Mouse (Mus musculus): ENCODE measurements around the gene Macrod2. TPM values are rescaled to one million over a fixed set of nuclear protein-coding genes. Genes with fewer than 3 reads are reported as not detected.

The Macrod2 gene
- total RNA-seq, 1 experiment from 2014 or later: 7.7 TPM

DNA sequence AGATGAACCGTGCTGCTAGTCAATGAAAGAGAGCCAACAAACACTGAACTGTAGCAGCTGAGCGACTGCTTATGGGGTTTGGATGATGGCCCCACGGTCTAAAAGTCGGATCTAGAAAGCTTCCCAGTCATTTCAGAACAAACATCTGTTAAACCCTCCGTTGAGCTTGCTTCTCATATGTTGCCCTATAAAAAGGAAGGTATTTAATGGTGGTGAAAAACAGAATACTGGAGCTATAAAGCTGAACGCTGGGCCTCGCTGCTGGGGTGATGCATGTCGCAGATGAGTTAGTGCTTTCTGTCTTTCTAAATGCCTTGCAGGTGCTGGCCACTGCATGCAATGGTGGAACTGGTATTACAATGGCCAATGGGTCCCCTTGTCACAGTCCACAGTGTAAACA is 1278.3 kb downstream of the Macrod2 start:
- no peak for ATAC-seq (replicated peaks in 1 of 2; ENCODE audit: insufficient read depth in 1 of 2, low FRiP score in 2 of 2, low TSS enrichment in 1 of 2, low read depth in 1 of 2, poor library complexity in 2 of 2, severe bottlenecking in 2 of 2)

DNA sequence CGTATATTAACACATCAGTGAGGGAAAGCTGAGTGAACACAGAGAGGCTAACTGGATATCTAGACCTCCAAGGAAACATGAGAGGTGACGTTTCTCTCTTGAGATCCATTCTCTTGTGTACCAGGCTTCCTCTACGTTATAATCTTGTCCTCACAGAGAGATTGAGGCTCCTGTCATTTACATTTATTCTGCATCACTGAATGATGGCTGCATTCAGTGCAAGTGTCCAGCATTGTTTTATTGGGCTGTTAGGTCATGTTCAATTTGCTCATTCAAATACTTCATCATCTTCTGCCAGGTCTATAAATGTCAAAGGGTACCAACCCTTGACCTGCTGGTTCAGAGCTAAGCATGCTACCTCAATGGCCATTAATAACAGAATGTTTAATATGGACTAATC is 1302.4 kb downstream of the Macrod2 start:
- no peak for ATAC-seq (replicated peaks in 1 of 2; ENCODE audit: insufficient read depth in 1 of 2, low FRiP score in 2 of 2, low TSS enrichment in 1 of 2, low read depth in 1 of 2, poor library complexity in 2 of 2, severe bottlenecking in 2 of 2)

DNA sequence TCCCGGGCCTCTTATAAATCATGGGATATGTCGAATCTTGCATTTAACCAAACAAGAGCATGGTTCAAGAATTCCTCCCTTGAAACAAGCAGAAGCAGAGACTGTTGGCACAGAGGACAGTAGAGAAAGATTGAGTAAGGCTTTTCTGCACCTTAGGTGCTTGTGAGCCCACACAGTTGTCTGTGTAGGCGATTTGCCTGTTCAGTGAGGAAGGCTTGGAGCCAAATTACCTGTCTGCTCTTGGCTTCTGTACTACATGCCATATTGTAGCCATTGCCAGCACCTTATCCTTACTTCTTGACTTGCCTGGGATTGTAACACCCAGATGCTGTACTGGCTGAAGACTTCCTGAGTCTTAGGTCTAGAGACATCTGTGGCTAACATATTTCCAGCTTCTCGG is 1303.2 kb downstream of the Macrod2 start:
- ATAC-seq (replicated peaks in 1 of 2; ENCODE audit: insufficient read depth in 1 of 2, low FRiP score in 2 of 2, low TSS enrichment in 1 of 2, low read depth in 1 of 2, poor library complexity in 2 of 2, severe bottlenecking in 2 of 2): no peak

- no peak for ATAC-seq (replicated peaks in 1 of 2; ENCODE audit: insufficient read depth in 1 of 2, low FRiP score in 2 of 2, low TSS enrichment in 1 of 2, low read depth in 1 of 2, poor library complexity in 2 of 2, severe bottlenecking in 2 of 2)
These were observed 1305.8 kb downstream of the Macrod2 start for GRCm38 (mm10) chr2:141700759-141701452.

- no peak for ATAC-seq (replicated peaks in 1 of 2; ENCODE audit: insufficient read depth in 1 of 2, low FRiP score in 2 of 2, low TSS enrichment in 1 of 2, low read depth in 1 of 2, poor library complexity in 2 of 2, severe bottlenecking in 2 of 2)
These were observed 1316.7 kb downstream of the Macrod2 start for GRCm38 (mm10) chr2:141711785-141712184.

DNA sequence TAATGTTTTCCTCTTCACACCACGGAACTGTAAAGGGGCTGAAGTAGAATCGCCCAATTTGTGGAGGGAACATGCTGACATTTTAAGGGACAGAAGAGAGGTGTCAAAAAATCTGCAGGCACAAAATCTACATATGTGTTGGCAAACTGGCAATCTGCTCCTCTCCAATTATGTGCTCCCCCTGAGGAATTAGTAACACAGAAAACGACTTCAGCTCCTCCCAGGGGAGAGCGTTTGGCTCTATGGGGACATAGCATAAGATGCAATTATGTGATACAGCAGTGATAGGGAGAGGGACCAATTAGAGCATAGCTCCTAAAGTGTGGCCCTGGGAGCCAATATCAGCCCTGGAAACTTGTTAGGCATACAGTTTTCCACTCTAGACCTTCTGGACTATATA is 1317.2 kb downstream of the Macrod2 start:
- no peak for ATAC-seq (replicated peaks in 1 of 2; ENCODE audit: insufficient read depth in 1 of 2, low FRiP score in 2 of 2, low TSS enrichment in 1 of 2, low read depth in 1 of 2, poor library complexity in 2 of 2, severe bottlenecking in 2 of 2)

- no peak for ATAC-seq (replicated peaks in 1 of 2; ENCODE audit: insufficient read depth in 1 of 2, low FRiP score in 2 of 2, low TSS enrichment in 1 of 2, low read depth in 1 of 2, poor library complexity in 2 of 2, severe bottlenecking in 2 of 2)
These were observed 1320.0 kb downstream of the Macrod2 start for GRCm38 (mm10) chr2:141715061-141715460.

DNA sequence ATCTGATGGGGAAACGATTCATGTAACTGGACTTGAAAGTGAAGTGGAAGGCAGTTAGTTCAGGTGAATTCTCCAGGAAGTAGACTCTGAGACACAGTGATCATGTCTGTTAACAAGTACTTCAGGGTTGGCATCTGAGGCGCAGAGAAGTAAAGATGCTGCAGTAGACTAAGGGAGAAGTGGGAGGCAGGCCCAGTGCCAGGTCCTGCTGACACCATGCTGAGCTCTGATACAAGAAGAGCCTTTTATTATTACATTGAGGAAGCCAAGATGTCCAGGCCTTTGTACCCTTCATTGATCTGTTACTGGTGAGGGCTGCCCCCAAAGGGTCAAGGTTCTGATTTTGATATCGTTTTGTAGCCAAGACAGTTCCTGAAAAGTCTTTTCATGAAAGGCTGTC is 1327.4 kb downstream of the Macrod2 start:
- ATAC-seq (replicated peaks in 1 of 2; ENCODE audit: insufficient read depth in 1 of 2, low FRiP score in 2 of 2, low TSS enrichment in 1 of 2, low read depth in 1 of 2, poor library complexity in 2 of 2, severe bottlenecking in 2 of 2): no peak

DNA sequence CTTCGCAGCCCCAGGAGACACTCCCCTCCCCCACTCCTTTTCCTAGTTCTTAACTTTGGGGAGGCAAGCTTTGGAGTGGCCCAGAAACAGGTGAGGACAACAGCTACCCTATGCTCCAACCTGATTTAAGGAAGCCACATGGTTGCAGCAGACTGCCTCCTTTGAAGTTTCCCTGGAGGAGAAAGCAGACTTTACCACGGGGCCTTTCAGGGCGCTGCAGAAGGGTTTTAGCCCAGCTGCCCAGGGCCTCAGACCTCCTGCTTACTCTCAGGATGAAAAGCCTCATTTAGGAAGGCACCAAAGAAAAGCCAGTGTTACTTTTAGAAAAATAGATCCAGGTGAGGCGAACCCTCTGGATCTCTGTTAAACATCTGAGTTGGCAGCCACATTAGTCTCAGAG is 1333.9 kb downstream of the Macrod2 start:
- no peak for ATAC-seq (replicated peaks in 1 of 2; ENCODE audit: insufficient read depth in 1 of 2, low FRiP score in 2 of 2, low TSS enrichment in 1 of 2, low read depth in 1 of 2, poor library complexity in 2 of 2, severe bottlenecking in 2 of 2)

DNA sequence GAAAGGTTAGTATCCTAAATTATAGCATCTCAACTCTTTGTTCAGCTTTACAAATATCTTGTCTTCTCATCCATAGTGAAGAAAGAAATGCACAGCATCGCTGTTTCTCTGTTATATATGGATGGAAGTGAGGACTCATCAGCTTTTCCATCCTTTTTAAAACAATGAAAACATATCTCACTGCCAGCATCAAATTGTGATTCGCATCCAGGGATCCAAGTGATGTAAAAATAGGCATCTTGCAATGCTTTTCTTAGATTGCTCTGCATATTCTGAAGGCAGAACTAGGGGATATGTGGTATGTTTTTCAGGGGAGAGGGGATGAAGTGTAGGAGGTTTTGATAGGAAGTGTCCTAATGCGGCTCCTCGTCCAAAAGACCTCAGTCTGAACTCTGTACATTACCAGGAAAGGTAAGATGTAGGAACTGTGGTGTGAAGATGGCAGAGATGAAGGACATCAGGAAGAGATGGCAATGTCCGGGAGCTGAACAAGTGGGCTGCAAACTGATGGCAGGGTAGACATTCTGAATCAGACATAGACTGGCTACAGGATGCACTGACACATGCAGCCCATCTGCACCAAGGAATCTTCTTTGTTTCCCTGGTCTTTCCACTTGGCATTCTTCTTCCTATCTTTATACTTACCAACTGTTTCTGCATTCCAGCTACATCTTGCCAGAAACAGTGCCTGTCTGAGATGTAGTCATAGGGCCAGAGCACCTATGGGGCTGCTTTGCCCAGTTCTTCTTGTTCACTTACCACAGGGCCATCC is 1341.8 kb downstream of the Macrod2 start:
- ATAC-seq (replicated peaks in 1 of 2; ENCODE audit: insufficient read depth in 1 of 2, low FRiP score in 2 of 2, low TSS enrichment in 1 of 2, low read depth in 1 of 2, poor library complexity in 2 of 2, severe bottlenecking in 2 of 2): no peak

GRCm38 (mm10) chr2:141738702-141739101 is 1343.6 kb downstream of the Macrod2 start:
- ATAC-seq (replicated peaks in 1 of 2; ENCODE audit: insufficient read depth in 1 of 2, low FRiP score in 2 of 2, low TSS enrichment in 1 of 2, low read depth in 1 of 2, poor library complexity in 2 of 2, severe bottlenecking in 2 of 2): no peak

GRCm38 (mm10) chr2:141740318-141740717 is 1345.2 kb downstream of the Macrod2 start:
- no peak for ATAC-seq (replicated peaks in 1 of 2; ENCODE audit: insufficient read depth in 1 of 2, low FRiP score in 2 of 2, low TSS enrichment in 1 of 2, low read depth in 1 of 2, poor library complexity in 2 of 2, severe bottlenecking in 2 of 2)

DNA sequence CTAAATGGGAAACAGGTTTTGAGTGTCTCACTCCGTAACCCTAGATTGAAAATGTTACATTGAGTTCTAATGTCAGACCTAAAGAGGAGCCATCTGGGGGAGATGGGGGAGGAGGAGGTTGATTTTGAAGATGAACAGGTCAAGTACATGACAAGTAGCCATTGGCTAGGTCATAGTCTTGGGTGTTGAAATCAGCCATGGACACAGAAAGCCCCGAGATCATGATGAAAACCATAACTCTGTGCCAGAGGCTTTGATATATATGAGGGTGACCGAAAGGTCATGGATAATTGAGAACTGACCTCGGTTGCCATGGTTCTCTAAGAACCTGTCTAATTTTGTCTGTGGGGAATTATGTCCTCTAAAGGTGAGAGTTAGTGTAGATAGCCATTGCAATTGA is 1405.1 kb downstream of the Macrod2 start:
- ATAC-seq (replicated peaks in 1 of 2; ENCODE audit: insufficient read depth in 1 of 2, low FRiP score in 2 of 2, low TSS enrichment in 1 of 2, low read depth in 1 of 2, poor library complexity in 2 of 2, severe bottlenecking in 2 of 2): no peak

DNA sequence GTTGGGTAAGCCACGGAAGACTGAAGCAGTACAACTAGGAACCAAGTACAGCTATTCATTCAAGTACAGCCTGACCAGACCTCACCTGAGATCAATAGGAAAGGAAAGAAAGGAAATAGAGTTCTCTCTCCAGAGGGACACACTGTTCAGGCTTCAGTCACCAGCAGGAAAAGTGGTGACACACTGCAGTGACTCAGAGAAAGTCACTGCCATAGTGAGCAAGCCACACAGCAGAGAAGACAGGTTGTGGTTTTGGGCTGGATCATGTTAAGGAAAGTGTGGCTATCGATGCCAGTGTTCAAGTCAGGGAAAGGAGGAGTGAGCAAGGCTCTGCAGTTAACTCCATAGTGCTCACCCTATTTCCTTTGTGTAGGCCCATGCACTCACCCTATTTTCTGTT is 1405.8 kb downstream of the Macrod2 start:
- ATAC-seq (replicated peaks in 1 of 2; ENCODE audit: insufficient read depth in 1 of 2, low FRiP score in 2 of 2, low TSS enrichment in 1 of 2, low read depth in 1 of 2, poor library complexity in 2 of 2, severe bottlenecking in 2 of 2): no peak

GRCm38 (mm10) chr2:141816266-141816665 is 1421.2 kb downstream of the Macrod2 start:
- no peak for ATAC-seq (replicated peaks in 1 of 2; ENCODE audit: insufficient read depth in 1 of 2, low FRiP score in 2 of 2, low TSS enrichment in 1 of 2, low read depth in 1 of 2, poor library complexity in 2 of 2, severe bottlenecking in 2 of 2)

GRCm38 (mm10) chr2:141817546-141818180 is 1422.6 kb downstream of the Macrod2 start:
- ATAC-seq (replicated peaks in 1 of 2; ENCODE audit: insufficient read depth in 1 of 2, low FRiP score in 2 of 2, low TSS enrichment in 1 of 2, low read depth in 1 of 2, poor library complexity in 2 of 2, severe bottlenecking in 2 of 2): no peak

GRCm38 (mm10) chr2:141820795-141821194 is 1425.7 kb downstream of the Macrod2 start:
- ATAC-seq (replicated peaks in 1 of 2; ENCODE audit: insufficient read depth in 1 of 2, low FRiP score in 2 of 2, low TSS enrichment in 1 of 2, low read depth in 1 of 2, poor library complexity in 2 of 2, severe bottlenecking in 2 of 2): no peak
